Mouse (Mus musculus): ENCODE measurements around the gene Bmf.

Gene Bmf

GRCm38 (mm10) chr2:118510447-118511310 lies 38.8 kb downstream of the Bmf start:
- Histone ChIP-seq H3K36me3 (ENCODE audit: control insufficient read depth, insufficient read depth, low read length, poor library complexity, severe bottlenecking) (no peaks in the 10 kb centered on the region), H3K27me3 (ENCODE audit: control insufficient read depth, insufficient read depth, low read length, poor library complexity, severe bottlenecking) (no peaks in the 10 kb centered on the region)
- no peak for DNase-seq (ENCODE audit: low read depth, low spot score)

GRCm38 (mm10) chr2:118509688-118510446 lies 39.6 kb downstream of the Bmf start:
- Histone ChIP-seq H3K36me3 (ENCODE audit: control insufficient read depth, insufficient read depth, low read length, poor library complexity, severe bottlenecking) (no peaks in the 10 kb centered on the region), H3K27me3 (ENCODE audit: control insufficient read depth, insufficient read depth, low read length, poor library complexity, severe bottlenecking) (no peaks in the 10 kb centered on the region)
- DNase-seq (ENCODE audit: low read depth, low spot score), result no peak

GRCm38 (mm10) chr2:118507126-118507525 lies 42.4 kb downstream of the Bmf start:
- no peak for DNase-seq (ENCODE audit: low read depth, low spot score)
- Histone ChIP-seq H3K36me3 (ENCODE audit: control insufficient read depth, insufficient read depth, low read length, poor library complexity, severe bottlenecking) (no peaks in the 10 kb centered on the region), H3K27me3 (ENCODE audit: control insufficient read depth, insufficient read depth, low read length, poor library complexity, severe bottlenecking) (no peaks in the 10 kb centered on the region)

- DNase-seq (ENCODE audit: low read depth, low spot score), result no peak
- H3K36me3 ChIP-seq (ENCODE audit: control insufficient read depth, insufficient read depth, low read length, poor library complexity, severe bottlenecking), result no peaks in the 10 kb centered on the region
- H3K27me3 ChIP-seq (ENCODE audit: control insufficient read depth, insufficient read depth, low read length, poor library complexity, severe bottlenecking), result no peaks in the 10 kb centered on the region
Measured at GRCm38 (mm10) chr2:118500191-118500590, 49.3 kb downstream of the Bmf start.

GRCm38 (mm10) chr2:118499135-118499961 lies 50.1 kb downstream of the Bmf start:
- no peaks in the 10 kb centered on the region for H3K36me3 ChIP-seq (ENCODE audit: control insufficient read depth, insufficient read depth, low read length, poor library complexity, severe bottlenecking)
- no peaks in the 10 kb centered on the region for H3K27me3 ChIP-seq (ENCODE audit: control insufficient read depth, insufficient read depth, low read length, poor library complexity, severe bottlenecking)
- DNase-seq (ENCODE audit: low read depth, low spot score), result peak; percentile 77

- H3K36me3 ChIP-seq (ENCODE audit: control insufficient read depth, insufficient read depth, low read length, poor library complexity, severe bottlenecking), result no peaks in the 10 kb centered on the region
- DNase-seq (ENCODE audit: low read depth, low spot score), result no peak
- H3K27me3 ChIP-seq (ENCODE audit: control insufficient read depth, insufficient read depth, low read length, poor library complexity, severe bottlenecking), result no peaks in the 10 kb centered on the region
Measured at GRCm38 (mm10) chr2:118498476-118498875, 51.0 kb downstream of the Bmf start.

- H3K27me3 ChIP-seq (ENCODE audit: control insufficient read depth, insufficient read depth, low read length, poor library complexity, severe bottlenecking), result no peaks in the 10 kb centered on the region
- H3K36me3 ChIP-seq (ENCODE audit: control insufficient read depth, insufficient read depth, low read length, poor library complexity, severe bottlenecking), result no peaks in the 10 kb centered on the region
- no peak for DNase-seq (ENCODE audit: low read depth, low spot score)
Measured at GRCm38 (mm10) chr2:118497890-118498289, 51.6 kb downstream of the Bmf start.

GRCm38 (mm10) chr2:118495024-118495423 lies 54.5 kb downstream of the Bmf start:
- H3K36me3 ChIP-seq (ENCODE audit: control insufficient read depth, insufficient read depth, low read length, poor library complexity, severe bottlenecking), result no peaks in the 10 kb centered on the region
- no peaks in the 10 kb centered on the region for H3K27me3 ChIP-seq (ENCODE audit: control insufficient read depth, insufficient read depth, low read length, poor library complexity, severe bottlenecking)
- peak; percentile 40 for DNase-seq (ENCODE audit: low read depth, low spot score)

- Histone ChIP-seq H3K27me3 (ENCODE audit: control insufficient read depth, insufficient read depth, low read length, poor library complexity, severe bottlenecking) (no peaks in the 10 kb centered on the region), H3K36me3 (ENCODE audit: control insufficient read depth, insufficient read depth, low read length, poor library complexity, severe bottlenecking) (no peaks in the 10 kb centered on the region)
- no peak for DNase-seq (ENCODE audit: low read depth, low spot score)
Measured at GRCm38 (mm10) chr2:118491741-118492395, 57.6 kb downstream of the Bmf start.

- Histone ChIP-seq H3K27me3 (ENCODE audit: control insufficient read depth, insufficient read depth, low read length, poor library complexity, severe bottlenecking) (no peaks in the 10 kb centered on the region), H3K36me3 (ENCODE audit: control insufficient read depth, insufficient read depth, low read length, poor library complexity, severe bottlenecking) (no peaks in the 10 kb centered on the region)
- DNase-seq (ENCODE audit: low read depth, low spot score), result peak; percentile 80
Measured at GRCm38 (mm10) chr2:118491281-118491731, 58.2 kb downstream of the Bmf start.

GRCm38 (mm10) chr2:118490241-118491091 lies 59.0 kb downstream of the Bmf start:
- peak; percentile 51 for DNase-seq (ENCODE audit: low read depth, low spot score)
- Histone ChIP-seq H3K36me3 (ENCODE audit: control insufficient read depth, insufficient read depth, low read length, poor library complexity, severe bottlenecking) (no peaks in the 10 kb centered on the region), H3K27me3 (ENCODE audit: control insufficient read depth, insufficient read depth, low read length, poor library complexity, severe bottlenecking) (no peaks in the 10 kb centered on the region)

GRCm38 (mm10) chr2:118487806-118488205 lies 61.7 kb downstream of the Bmf start:
- DNase-seq (ENCODE audit: low read depth, low spot score), result peak; percentile 73
- H3K36me3 ChIP-seq (ENCODE audit: control insufficient read depth, insufficient read depth, low read length, poor library complexity, severe bottlenecking), result no peaks in the 10 kb centered on the region
- H3K27me3 ChIP-seq (ENCODE audit: control insufficient read depth, insufficient read depth, low read length, poor library complexity, severe bottlenecking), result no peaks in the 10 kb centered on the region

GRCm38 (mm10) chr2:118486933-118487332 lies 62.6 kb downstream of the Bmf start:
- no peaks in the 10 kb centered on the region for H3K27me3 ChIP-seq (ENCODE audit: control insufficient read depth, insufficient read depth, low read length, poor library complexity, severe bottlenecking)
- H3K36me3 ChIP-seq (ENCODE audit: control insufficient read depth, insufficient read depth, low read length, poor library complexity, severe bottlenecking), result no peaks in the 10 kb centered on the region
- peak; percentile 85 for DNase-seq (ENCODE audit: low read depth, low spot score)

Data from splenic B cell, adult 2 months (primary cell).